Mouse (Mus musculus) brain, embryonic 14.5 days (tissue): ENCODE data around the gene Scd4. TPM values are rescaled to one million over a fixed set of nuclear protein-coding genes. Genes with fewer than 3 reads are reported as not detected.
"Not testable (repeated sequence)": the region's sequence is repeated elsewhere in the genome, so short reads cannot be mapped to it uniquely, and the experiment has no call there.

Source experiments
- DNase-seq: peaks from one replicate; pipeline ENCODE4 v3.0.0-alpha.2; 2011; ENCODE audit warnings: low read depth
- CTCF ChIP-seq: fragments of 200-500 bp; IDR thresholded peaks from 2 replicates; pipeline ENCODE4 v1.5.1; 2012; ENCODE audit warnings: inconsistent platforms, mild to moderate bottlenecking, moderate library complexity, borderline replicate concordance; ENCODE audit not compliant: insufficient read depth, insufficient read length; ENCODE audit errors: extremely low read depth
- POLR2A ChIP-seq: fragments of 200-500 bp; IDR thresholded peaks from 2 replicates; pipeline ENCODE4 v1.6.1; 2012; ENCODE audit warnings: mild to moderate bottlenecking, inconsistent platforms, borderline replicate concordance; ENCODE audit not compliant: poor library complexity, insufficient read depth, insufficient read length, severe bottlenecking; ENCODE audit errors: extremely low read depth
- polyA plus RNA-seq: library from polyadenylated mRNA; depleted of rRNA; stranded (reverse); fragments of >200 nt; gene quantifications from 2 replicates; pipeline ENCODE4 v1.2.3, GENCODE M21; 2012

The Scd4 gene
- polyA plus RNA-seq, 1 experiment, result 0.30 TPM

GRCm38 (mm10) chr19:44358700-44359099 lies 25.8 kb downstream of the Scd4 start:
- TF ChIP-seq CTCF, result no peak
- TF ChIP-seq POLR2A, result no peak
- DNase-seq, result peak; percentile 40

DNA sequence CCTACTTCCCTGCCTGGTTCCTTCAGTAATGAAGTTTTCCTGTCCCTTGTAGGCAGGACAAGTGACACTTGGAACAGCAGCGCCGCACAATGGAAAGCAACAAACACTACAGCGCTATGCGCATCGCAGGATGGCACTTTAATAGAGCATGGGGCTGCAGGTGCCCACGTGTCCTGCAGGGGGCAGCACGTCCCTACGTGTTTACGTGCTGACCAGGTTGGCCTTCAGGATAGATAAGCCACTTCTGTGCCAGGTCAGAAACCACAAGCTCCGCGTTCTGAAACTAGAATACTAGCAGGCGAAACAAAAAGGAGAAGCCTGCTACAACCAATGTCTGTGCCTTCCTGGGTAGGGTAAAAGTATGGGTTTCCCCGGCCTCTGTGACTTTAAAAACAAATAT lies 30.6 kb downstream of the Scd4 start:
- DNase-seq, result peak; percentile 72
- TF ChIP-seq CTCF (peak; percentile 83), POLR2A (no peak)

DNA sequence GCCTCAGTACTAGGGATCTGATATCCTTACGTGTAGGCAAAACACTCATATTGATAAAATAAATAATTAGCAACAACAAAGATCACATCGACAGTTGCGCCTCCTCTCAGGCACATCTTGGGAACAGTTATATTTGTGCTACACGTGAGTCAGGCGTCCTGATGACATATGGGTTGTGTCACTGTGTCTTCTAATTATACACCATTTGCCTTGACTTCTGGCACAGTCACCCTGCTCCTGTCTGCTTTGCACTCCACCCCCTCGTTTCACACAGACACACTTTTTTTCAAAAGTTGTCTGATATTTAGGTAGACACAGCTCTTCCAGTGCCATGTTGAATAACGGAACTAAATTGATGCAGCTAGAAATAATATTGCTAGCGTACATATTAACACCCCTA lies 31.1 kb downstream of the Scd4 start:
- TF ChIP-seq CTCF (no peak), POLR2A (no peak)
- DNase-seq, result peak; percentile 15

- DNase-seq, result no peak
- TF ChIP-seq POLR2A (no peak), CTCF (no peak)
Measured at GRCm38 (mm10) chr19:44365733-44366132, 32.8 kb downstream of the Scd4 start.

GRCm38 (mm10) chr19:44367076-44367475 lies 34.2 kb downstream of the Scd4 start:
- DNase-seq, result not testable (repeated sequence)

- no peak for TF ChIP-seq CTCF
- no peak for TF ChIP-seq POLR2A
- peak; percentile 36 for DNase-seq
Measured at GRCm38 (mm10) chr19:44369371-44369770, 36.5 kb downstream of the Scd4 start.

DNA sequence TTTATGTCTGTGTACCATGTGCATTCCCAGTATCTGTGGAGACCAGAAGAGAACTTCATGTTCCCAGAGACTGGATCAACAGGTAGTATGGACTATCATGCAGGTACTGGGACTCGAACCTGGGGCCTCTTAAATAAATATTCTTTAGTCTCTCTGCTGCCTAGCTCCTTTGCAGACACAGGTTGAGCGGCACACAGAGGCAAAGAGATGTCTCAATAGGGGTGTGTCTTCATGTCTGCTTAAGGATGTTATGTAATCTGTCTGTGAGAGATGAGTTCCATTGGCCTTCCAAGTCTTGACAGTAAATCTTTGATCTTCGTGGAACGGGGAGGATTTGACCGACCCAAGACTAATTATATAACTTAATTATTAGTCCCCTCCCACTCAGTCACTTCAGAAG lies 37.3 kb downstream of the Scd4 start:
- DNase-seq, result no peak
- TF ChIP-seq POLR2A, result no peak

DNA sequence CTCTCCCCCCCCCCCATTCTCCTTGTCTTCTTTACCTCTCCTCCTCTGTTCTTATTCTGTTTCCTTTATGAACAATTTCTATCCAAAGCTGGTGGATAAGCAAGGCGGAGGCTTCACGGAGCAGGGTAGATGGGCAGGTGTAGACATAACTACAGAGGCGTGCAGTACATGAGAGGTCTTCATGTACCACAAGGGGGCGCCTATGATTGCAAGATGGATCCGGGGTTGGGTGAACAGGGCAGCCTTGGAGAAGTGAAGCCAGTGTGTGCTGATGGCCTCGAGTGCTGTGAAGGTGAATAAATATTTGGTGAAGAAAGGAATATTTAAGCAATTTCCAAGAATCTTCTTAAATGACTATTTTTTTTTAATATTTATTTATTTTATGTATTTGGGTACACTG lies 40.1 kb downstream of the Scd4 start:
- TF ChIP-seq POLR2A, result no peak
- TF ChIP-seq CTCF, result peak; percentile 79
- DNase-seq, result peak; percentile 84

DNA sequence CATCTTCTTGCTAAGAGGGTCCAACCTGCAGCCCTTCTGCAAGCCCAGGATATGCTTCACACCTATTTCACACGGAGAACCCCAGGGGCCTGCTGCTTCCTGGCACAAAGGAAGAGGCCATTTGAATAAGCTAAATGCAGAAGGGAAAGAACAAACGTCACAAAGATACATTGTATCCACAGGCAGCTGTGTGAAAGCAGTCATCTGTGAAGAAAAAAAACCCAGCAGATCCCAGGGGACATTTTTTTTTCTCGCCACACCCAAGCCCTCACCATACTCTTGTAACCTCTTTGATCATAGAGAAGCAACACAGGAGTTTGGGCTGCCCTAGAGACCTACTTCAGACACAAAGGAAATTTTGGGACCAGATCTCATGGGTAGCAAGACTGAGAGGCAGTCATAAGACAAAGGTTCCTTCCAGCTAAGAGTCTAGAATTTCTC lies 43.6 kb downstream of the Scd4 start:
- no peak for TF ChIP-seq POLR2A
- no peak for TF ChIP-seq CTCF
- no peak for DNase-seq

GRCm38 (mm10) chr19:44377629-44378375 lies 44.9 kb downstream of the Scd4 start:
- TF ChIP-seq CTCF (no peak), POLR2A (no peak)
- no peak for DNase-seq

DNA sequence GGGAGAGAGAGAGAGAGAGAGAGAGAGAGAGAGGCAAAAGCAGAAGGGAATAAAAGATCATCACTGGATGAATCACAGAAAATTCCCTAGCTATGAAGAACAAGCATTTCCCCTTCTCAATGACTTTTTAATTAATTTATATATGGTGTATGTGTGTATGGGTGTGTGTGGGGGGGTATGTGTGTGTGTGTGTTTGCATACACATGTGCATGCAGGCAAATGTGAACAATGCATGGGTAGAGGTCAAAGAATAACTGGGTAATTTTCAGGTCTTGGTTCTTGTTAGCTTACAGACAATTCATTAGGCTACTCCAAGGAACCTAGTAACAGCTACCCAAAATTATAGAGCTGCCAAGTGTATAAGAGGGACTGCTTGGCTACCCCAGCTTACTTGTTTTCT lies 46.2 kb downstream of the Scd4 start:
- TF ChIP-seq POLR2A, result no peak
- no peak for TF ChIP-seq CTCF
- no peak for DNase-seq

DNA sequence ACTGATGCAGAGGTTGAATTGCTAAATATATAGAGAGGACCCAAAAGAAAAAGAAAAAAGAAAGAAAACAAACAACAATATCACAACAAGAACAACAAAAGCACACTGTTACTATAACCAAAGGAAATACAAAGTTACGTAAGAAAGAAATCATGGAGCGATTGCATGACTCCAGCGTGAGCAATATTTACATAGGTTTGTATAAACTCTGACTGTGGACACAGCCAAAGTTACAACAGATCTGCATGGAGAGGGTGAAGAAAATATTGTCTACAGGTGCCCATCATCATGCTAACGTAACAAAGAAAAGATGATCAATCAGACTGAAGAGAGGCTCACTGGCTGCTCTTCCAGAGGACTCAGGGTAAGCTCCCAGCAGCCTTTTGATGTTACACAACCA lies 47.2 kb downstream of the Scd4 start:
- no peak for DNase-seq
- no peak for TF ChIP-seq POLR2A
- TF ChIP-seq CTCF, result no peak

- no peak for TF ChIP-seq POLR2A
- TF ChIP-seq CTCF, result no peak
Measured at GRCm38 (mm10) chr19:44382682-44383321, 49.9 kb downstream of the Scd4 start.

GRCm38 (mm10) chr19:44385887-44386498 lies 53.1 kb downstream of the Scd4 start:
- TF ChIP-seq POLR2A (no peak), CTCF (no peak)
- no peak for DNase-seq

More at GRCm38 (mm10) chr19:44382682-44383321, 49.9 kb downstream of the Scd4 start:
- DNase-seq, result no peak
